Comparison of ENCODE assay signal across 13 mouse cellular contexts in genomic region chr13:40703123-40703797, GRCm38 (mm10). TPM values are rescaled to one million over a fixed set of nuclear protein-coding genes. Genes with fewer than 3 reads are reported as not detected.
DNase-seq lines count a peak whose midpoint lies in the region; ATAC-seq lines count a peak whose summit lies in the region.
"Had no signal": no experiment of that assay in that cellular context is flagged by ENCODE, and none has a peak within 500 bp of the region (broad histone marks: within the 10 kb centered on the region; RNA-seq: fewer than 3 reads in every experiment).

No protein-coding gene starts in this region.

- no peaks in the 10 kb centered on the region for H3K9me3 ChIP-seq in kidney, embryonic 15.5 days (replicated peaks)
- H3K9me3 ChIP-seq in embryonic facial prominence, embryonic 15.5 days (replicated peaks) = no peaks in the 10 kb centered on the region
- H3K9me3 ChIP-seq in limb, embryonic 10.5 days (replicated peaks) = no peaks in the 10 kb centered on the region
- no peaks in the 10 kb centered on the region for H3K9me3 ChIP-seq in neural tube, embryonic 14.5 days (ENCODE audit: control insufficient read depth, low read length)
- H3K9me3 ChIP-seq: heart, embryonic 15.5 days; liver, embryonic 13.5 days had no signal

- no peak for ATAC-seq in kidney, embryonic 15.5 days (replicated peaks; ENCODE audit: low FRiP score)
- no peak for ATAC-seq in embryonic facial prominence, embryonic 15.5 days (ENCODE audit: insufficient number of reproducible peaks, low FRiP score, low TSS enrichment, low read depth)
- no peak for ATAC-seq in neural tube, embryonic 14.5 days (ENCODE audit: low read depth)
- ATAC-seq: inflammation-experienced regulatory T-cells, adult 6 months; lung, postnatal 0 days had no signal

- no peak overlapping the region for H3K27ac ChIP-seq in kidney, embryonic 15.5 days
- no peak overlapping the region for H3K27ac ChIP-seq in embryonic facial prominence, embryonic 15.5 days (replicated peaks)
- H3K27ac ChIP-seq in limb, embryonic 10.5 days = no peak overlapping the region
- H3K27ac ChIP-seq in neural tube, embryonic 14.5 days (ENCODE audit: low read depth, low read length) = no peak overlapping the region
- H3K27ac ChIP-seq: heart, embryonic 15.5 days; liver, embryonic 13.5 days had no signal

- H3K4me2 ChIP-seq in kidney, embryonic 15.5 days = peak overlapping the region; percentile 55; the same call in 1 of the 2 replicates
- 0 out of 2 replicates have a peak overlapping the region, but pooled peaks have one; percentile 66 for H3K4me2 ChIP-seq in embryonic facial prominence, embryonic 15.5 days (replicated peaks)
- peak overlapping the region; percentile 50; the same call in 1 of the 2 replicates for H3K4me2 ChIP-seq in neural tube, embryonic 14.5 days (ENCODE audit: low read depth, low read length)
- H3K4me2 ChIP-seq: liver, embryonic 13.5 days had no signal

- H3K36me3 ChIP-seq in kidney, embryonic 15.5 days = no peaks in the 10 kb centered on the region
- no peaks in the 10 kb centered on the region for H3K36me3 ChIP-seq in embryonic facial prominence, embryonic 15.5 days
- H3K36me3 ChIP-seq in limb, embryonic 10.5 days = no peaks in the 10 kb centered on the region
- H3K36me3 ChIP-seq in neural tube, embryonic 14.5 days (ENCODE audit: control insufficient read depth, insufficient read depth, low read length) = no peaks in the 10 kb centered on the region
- H3K36me3 ChIP-seq: heart, embryonic 15.5 days; liver, embryonic 13.5 days had no signal

- H3K4me3 ChIP-seq in kidney, embryonic 15.5 days (replicated peaks) = no peak overlapping the region
- no peak overlapping the region for H3K4me3 ChIP-seq in embryonic facial prominence, embryonic 15.5 days (replicated peaks)
- peak overlapping the region; percentile 45 for H3K4me3 ChIP-seq in limb, embryonic 10.5 days
- no peak overlapping the region for H3K4me3 ChIP-seq in neural tube, embryonic 14.5 days (ENCODE audit: low read depth, low read length)
- H3K4me3 ChIP-seq: liver, embryonic 13.5 days had no signal

- no peak for DNase-seq in kidney, adult 11 months
- no peak for DNase-seq in limb, embryonic 10.5 days (ENCODE audit: low spot score)
- DNase-seq in thymus, postnatal 14 days = no peak
- DNase-seq in gastrocnemius, adult 8-10 months (ENCODE audit: low spot score in 2 of 2) = no peak
- DNase-seq: gastrocnemius, postnatal 36 days; liver, embryonic 13.5 days; right cerebral cortex, postnatal 4 days had no signal

- WGBS in kidney, embryonic 15.5 days = 2% methylated on average over 19 of the region's 19 CpGs
- WGBS in embryonic facial prominence, embryonic 15.5 days = 12% methylated on average over 19 of the region's 19 CpGs
- 2% methylated on average over 19 of the region's 19 CpGs for WGBS in limb, embryonic 10.5 days
- WGBS in neural tube, embryonic 14.5 days = 1% methylated on average over 19 of the region's 19 CpGs

- no peak overlapping the region for H3K9ac ChIP-seq in kidney, embryonic 15.5 days
- no peak overlapping the region for H3K9ac ChIP-seq in embryonic facial prominence, embryonic 15.5 days
- H3K9ac ChIP-seq in neural tube, embryonic 14.5 days (replicated peaks; ENCODE audit: low read depth, low read length) = no peak overlapping the region
- H3K9ac ChIP-seq: heart, embryonic 15.5 days; liver, embryonic 13.5 days had no signal

- H3K4me1 ChIP-seq in kidney, embryonic 15.5 days = peaks cover 21% of the 10 kb centered on the region
- H3K4me1 ChIP-seq in embryonic facial prominence, embryonic 15.5 days = peaks cover 27% of the 10 kb centered on the region
- peaks cover 72% of the 10 kb centered on the region for H3K4me1 ChIP-seq in limb, embryonic 10.5 days
- H3K4me1 ChIP-seq in neural tube, embryonic 14.5 days (ENCODE audit: control insufficient read depth, insufficient read depth, low read length) = peaks cover 4% of the 10 kb centered on the region; the same call in 1 of the 2 replicates
- H3K4me1 ChIP-seq: liver, embryonic 13.5 days had no signal

- peaks cover 88% of the 10 kb centered on the region for H3K27me3 ChIP-seq in kidney, embryonic 15.5 days
- peaks cover 83% of the 10 kb centered on the region for H3K27me3 ChIP-seq in embryonic facial prominence, embryonic 15.5 days
- peaks cover 91% of the 10 kb centered on the region for H3K27me3 ChIP-seq in limb, embryonic 10.5 days (ENCODE audit: low read depth, poor library complexity, severe bottlenecking)
- 0 out of 2 replicates have a peak, but pooled peaks cover 16% of the 10 kb centered on the region for H3K27me3 ChIP-seq in neural tube, embryonic 14.5 days (ENCODE audit: control insufficient read depth, insufficient read depth, low read length)

RNA-seq across cellular contexts. Expression of gene Tfap2a, which starts 34.9 kb away (rescaled TPM):
- polyA plus RNA-seq in kidney, embryonic 15.5 days (2015; fragmentation: Nextera tagmentation; extraction: Ambion mirVana) = 2.8 and 4.1 TPM in 2 replicates
- 13.4 and 15.4 TPM in 2 replicates for polyA plus RNA-seq in embryonic facial prominence, embryonic 15.5 days (2015; fragmentation: Nextera tagmentation; extraction: Ambion mirVana)
- 6.7 and 6.9 TPM in 2 replicates for polyA plus RNA-seq in limb, embryonic 10.5 days (2016; fragmentation: Nextera tagmentation; extraction: Ambion mirVana)
- 7.3 and 9.1 TPM in 2 replicates for polyA plus RNA-seq in neural tube, embryonic 14.5 days (2014; fragmentation: Nextera tagmentation; extraction: Ambion mirVana)
- under 1 TPM in 1 of 4 experiments, not detected in 3; 0.17 TPM for total RNA-seq in gastrocnemius, adult 8-10 months (2022)
- total RNA-seq: gastrocnemius, postnatal 36 days had no signal
- polyA plus RNA-seq: inflammation-experienced regulatory T-cells, adult 6 months; liver, embryonic 13.5 days had no signal
